Mouse (Mus musculus) MN1 (cell line): Measurements from ENCODE around the gene Mtln.
A peak's percentile ranks its signal among the peaks of the same experiment; 100 is the strongest.

Source experiments
- DNase-seq: peaks from one replicate; pipeline ENCODE4 v3.0.0-alpha.2; 2016; ENCODE audit warnings: low spot score

The Mtln gene

GRCm38 (mm10) chr2:127754113-127754512 lies 38.2 kb downstream of the Mtln start:
- no peak for DNase-seq

- DNase-seq: no peak
These were observed 40.3 kb downstream of the Mtln start for GRCm38 (mm10) chr2:127751849-127752610.

DNA sequence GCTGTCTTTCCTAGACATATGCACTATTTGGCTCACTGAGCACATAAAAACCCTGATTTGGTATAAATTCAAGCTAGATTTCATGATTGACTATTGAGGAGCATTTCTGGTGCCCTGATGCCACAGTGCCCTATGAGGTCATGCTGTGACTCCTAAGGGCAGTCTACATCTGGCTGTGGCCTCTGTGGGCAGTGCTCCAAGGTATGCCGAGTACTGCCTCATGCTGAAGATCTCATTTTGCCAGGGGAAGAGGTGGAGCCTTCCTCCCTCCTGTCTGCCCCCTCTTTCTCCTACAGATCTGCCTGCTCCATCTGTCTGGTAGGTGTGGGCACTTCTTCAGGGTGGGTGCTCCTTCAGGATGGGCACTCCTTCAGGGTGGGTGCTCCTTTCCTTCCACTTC lies 42.9 kb downstream of the Mtln start:
- DNase-seq: peak; percentile 14

- no peak for DNase-seq
These were observed 44.0 kb downstream of the Mtln start for GRCm38 (mm10) chr2:127748316-127748715.

DNA sequence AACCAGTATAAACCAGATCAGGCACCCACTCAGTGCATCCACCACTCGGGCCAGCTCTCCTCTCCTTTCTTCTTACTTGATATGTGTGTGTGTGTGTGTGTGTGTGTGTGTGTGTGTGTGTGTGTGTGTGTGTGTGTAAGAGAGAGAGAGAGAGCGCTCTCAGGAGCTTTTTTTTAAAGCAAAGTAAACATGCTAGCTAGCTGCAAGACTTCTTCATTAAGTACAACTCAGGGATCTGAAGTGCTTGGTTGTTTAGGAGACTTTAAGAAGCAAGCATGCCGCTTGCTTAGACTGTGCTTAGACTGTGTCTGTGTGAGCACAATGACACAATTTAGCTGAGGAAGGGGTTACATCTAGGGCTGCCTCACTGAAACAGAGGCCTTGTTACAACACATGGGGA lies 49.7 kb downstream of the Mtln start:
- DNase-seq: no peak
